Mouse (Mus musculus) intestine, embryonic 16.5 days (tissue): ENCODE results near the gene Glyat. TPM values are rescaled to one million over a fixed set of nuclear protein-coding genes. Genes with fewer than 3 reads are reported as not detected.
A peak's percentile ranks its signal among the peaks of the same experiment; 100 is the strongest.

Experiments
- ATAC-seq: fragments of 200-750 bp; cut with Nextera tagmentation; 2 replicates; pipeline ENCODE4 v1.8.0; 2017; ENCODE audit warnings: moderate TSS enrichment, moderate library complexity
- H3K27ac ChIP-seq: fragments of 300-500 bp; sonication (generic); 2 replicates; pipeline ENCODE4 v1.5.1; 2014; ENCODE audit warnings: mild to moderate bottlenecking, low read length
- H3K27me3 ChIP-seq: fragments of 300-500 bp; sonication (generic); replicated peaks from 2 replicates; pipeline ENCODE4 v1.6.1; 2014; ENCODE audit warnings: low read length, control low read depth, mixed read lengths; ENCODE audit not compliant: control insufficient read depth, insufficient read depth
- H3K36me3 ChIP-seq: fragments of 300-500 bp; sonication (generic); 2 replicates; pipeline ENCODE4 v1.6.1; 2014; ENCODE audit warnings: low read length, control low read depth; ENCODE audit not compliant: control insufficient read depth, insufficient read depth
- H3K4me1 ChIP-seq: fragments of 300-500 bp; sonication (generic); 2 replicates; pipeline ENCODE4 v1.6.1; 2014; ENCODE audit warnings: low read length, control low read depth, mixed read lengths; ENCODE audit not compliant: control insufficient read depth, insufficient read depth
- H3K4me2 ChIP-seq: fragments of 300-500 bp; sonication (generic); 2 replicates; pipeline ENCODE4 v1.6.1; 2014; ENCODE audit warnings: low read depth, low read length, control low read depth
- H3K4me3 ChIP-seq: fragments of 300-500 bp; sonication (generic); 2 replicates; pipeline ENCODE4 v1.5.1; 2014; ENCODE audit warnings: mild to moderate bottlenecking, low read length
- H3K9ac ChIP-seq: fragments of 300-500 bp; sonication (generic); 2 replicates; pipeline ENCODE4 v1.6.1; 2014; ENCODE audit warnings: low read depth, low read length
- H3K9me3 ChIP-seq: fragments of 300-500 bp; sonication (generic); 2 replicates; pipeline ENCODE4 v1.6.1; 2016; ENCODE audit warnings: low read length, control low read depth; ENCODE audit not compliant: control insufficient read depth
- WGBS: fragments of 180-500 bp; shearing (Covaris S2); extraction: QIAGEN DNeasy Blood & Tissue Kit; methylation state at CpG from one replicate; pipeline ENCODE4 v1.1.7; 2014; 5-methylcytosine and 5-hydroxymethylcytosine counted together
- polyA plus RNA-seq: library from polyadenylated mRNA; unstranded; fragments of >200 nt; fragmentation: Nextera tagmentation; extraction: Ambion mirVana; gene quantifications from 2 replicates; pipeline ENCODE4 v1.2.1, GENCODE M21; 2015

Glyat gene
- polyA plus RNA-seq: 0.62 and 0.64 TPM in 2 replicates

DNA sequence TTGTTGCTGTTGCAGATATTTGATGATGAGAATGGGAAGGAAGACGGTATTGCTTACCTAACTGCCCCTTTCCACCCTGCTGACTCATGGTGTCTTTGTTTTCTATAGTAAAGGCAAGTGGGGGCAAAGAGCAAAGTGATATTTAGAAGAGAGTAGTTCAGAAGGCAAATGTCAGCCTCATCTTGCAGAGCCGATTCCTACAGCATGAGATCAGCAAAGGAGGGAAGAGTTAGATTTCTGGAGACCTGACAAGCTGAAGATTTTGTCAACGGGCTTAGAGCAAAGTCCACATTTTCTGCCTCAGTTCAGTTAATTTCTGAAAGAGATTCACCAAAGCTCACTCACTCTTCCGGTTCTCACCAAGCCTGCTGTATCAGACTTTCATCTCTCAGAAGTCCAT lies at the start of gene Glyat:
Gene Glyat, plus strand, starts transcription at position 133 of the 400 bp plus-strand sequence.
- no peaks in the 10 kb centered on the region for H3K4me1 ChIP-seq
- no peak within 1 kb of the TSS for H3K9ac ChIP-seq
- H3K27ac ChIP-seq: no peak within 1 kb of the TSS
- no peaks in the 10 kb centered on the region for H3K27me3 ChIP-seq
- no peak within 1 kb of the TSS for H3K4me2 ChIP-seq
- no peaks in the 10 kb centered on the region for H3K9me3 ChIP-seq
- 61% methylated on average over 4 of the region's 4 CpGs for WGBS
- no peaks in the 10 kb centered on the region for H3K36me3 ChIP-seq
- no peak for ATAC-seq
- H3K4me3 ChIP-seq: no peak within 1 kb of the TSS

DNA sequence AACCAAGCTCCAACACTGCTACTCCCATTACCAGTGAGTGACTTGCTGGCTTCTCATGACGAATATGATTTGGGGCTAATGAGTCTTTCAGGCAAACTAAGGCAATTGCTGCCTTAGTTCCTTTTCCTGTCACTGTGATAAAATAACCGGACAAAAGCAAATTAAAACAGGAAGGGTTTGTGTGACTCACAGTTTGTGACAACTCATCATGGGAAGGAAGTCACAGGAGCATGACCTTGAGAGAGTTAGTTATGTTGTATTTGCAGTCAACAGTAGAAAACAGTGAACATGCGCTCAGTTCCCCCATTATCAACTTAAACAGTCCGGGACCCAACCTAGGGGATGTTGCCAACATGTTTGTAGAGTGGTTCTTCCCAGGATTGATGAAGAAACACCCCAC lies 47.8 kb upstream of the Glyat start:
- H3K4me3 ChIP-seq: no peak overlapping the region
- no peaks in the 10 kb centered on the region for H3K9me3 ChIP-seq
- H3K27me3 ChIP-seq: no peaks in the 10 kb centered on the region
- no peak overlapping the region for H3K27ac ChIP-seq
- no peak for ATAC-seq
- no peak overlapping the region for H3K9ac ChIP-seq
- H3K4me2 ChIP-seq: no peak overlapping the region
- WGBS: 70% methylated on average over 4 of the region's 4 CpGs
- H3K4me1 ChIP-seq: no peaks in the 10 kb centered on the region
- no peaks in the 10 kb centered on the region for H3K36me3 ChIP-seq

DNA sequence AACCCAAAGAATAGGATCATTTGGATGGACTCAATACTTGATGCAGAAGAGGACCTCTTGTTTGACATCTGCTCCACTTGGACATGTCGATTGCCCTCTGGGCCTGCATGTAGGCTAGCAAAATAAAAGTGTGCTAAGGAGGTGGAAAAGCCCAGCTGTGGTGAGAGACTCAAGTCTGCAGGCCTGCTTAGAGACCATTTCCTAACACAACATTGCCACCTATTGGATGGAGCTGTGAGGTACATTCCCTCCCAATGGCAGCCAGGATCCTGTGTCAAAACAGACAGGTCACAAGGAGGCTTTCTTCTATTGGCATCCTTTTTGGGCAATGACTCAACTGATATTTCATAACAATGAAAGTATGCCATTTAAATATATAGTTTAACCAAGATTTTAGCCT lies 41.2 kb upstream of the Glyat start:
- Histone ChIP-seq H3K27me3 (no peaks in the 10 kb centered on the region), H3K36me3 (no peaks in the 10 kb centered on the region), H3K27ac (no peak overlapping the region), H3K9me3 (no peaks in the 10 kb centered on the region), H3K4me2 (no peak overlapping the region), H3K4me1 (peaks cover 7% of the 10 kb centered on the region), H3K9ac (no peak overlapping the region), H3K4me3 (no peak overlapping the region)
- ATAC-seq: no peak; the same call in 1 of the 2 replicates
- WGBS: 0% methylated on average over 1 of the region's 1 CpGs

DNA sequence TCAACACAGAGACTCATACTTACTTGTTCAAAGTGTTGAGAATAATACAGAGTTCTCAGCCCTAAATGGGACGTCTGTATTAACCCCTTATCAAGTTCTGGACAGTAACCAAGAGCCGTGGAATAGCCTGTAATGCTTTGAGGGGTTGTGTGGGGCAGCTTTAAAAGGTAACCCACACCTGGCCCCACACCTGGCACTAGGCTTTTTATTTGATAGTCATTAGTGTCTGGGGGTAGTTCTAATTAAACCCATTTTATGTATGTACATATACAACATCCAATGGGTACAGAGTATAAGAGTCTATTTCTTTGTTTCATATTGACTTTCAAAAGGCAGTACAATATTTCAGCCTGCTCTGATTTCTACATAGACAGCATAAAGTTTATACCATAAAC lies 38.0 kb upstream of the Glyat start:
- peak overlapping the region; percentile 91; the same call in 1 of the 2 replicates for H3K4me2 ChIP-seq
- H3K4me3 ChIP-seq: peak overlapping the region; percentile 73; the same call in 1 of the 2 replicates
- no peak overlapping the region for H3K27ac ChIP-seq
- WGBS: 50% methylated on average over 2 of the region's 2 CpGs
- no peaks in the 10 kb centered on the region for H3K9me3 ChIP-seq
- H3K27me3 ChIP-seq: no peaks in the 10 kb centered on the region
- H3K4me1 ChIP-seq: peaks cover 10% of the 10 kb centered on the region
- H3K36me3 ChIP-seq: no peaks in the 10 kb centered on the region
- H3K9ac ChIP-seq: no peak overlapping the region
- ATAC-seq: no peak

DNA sequence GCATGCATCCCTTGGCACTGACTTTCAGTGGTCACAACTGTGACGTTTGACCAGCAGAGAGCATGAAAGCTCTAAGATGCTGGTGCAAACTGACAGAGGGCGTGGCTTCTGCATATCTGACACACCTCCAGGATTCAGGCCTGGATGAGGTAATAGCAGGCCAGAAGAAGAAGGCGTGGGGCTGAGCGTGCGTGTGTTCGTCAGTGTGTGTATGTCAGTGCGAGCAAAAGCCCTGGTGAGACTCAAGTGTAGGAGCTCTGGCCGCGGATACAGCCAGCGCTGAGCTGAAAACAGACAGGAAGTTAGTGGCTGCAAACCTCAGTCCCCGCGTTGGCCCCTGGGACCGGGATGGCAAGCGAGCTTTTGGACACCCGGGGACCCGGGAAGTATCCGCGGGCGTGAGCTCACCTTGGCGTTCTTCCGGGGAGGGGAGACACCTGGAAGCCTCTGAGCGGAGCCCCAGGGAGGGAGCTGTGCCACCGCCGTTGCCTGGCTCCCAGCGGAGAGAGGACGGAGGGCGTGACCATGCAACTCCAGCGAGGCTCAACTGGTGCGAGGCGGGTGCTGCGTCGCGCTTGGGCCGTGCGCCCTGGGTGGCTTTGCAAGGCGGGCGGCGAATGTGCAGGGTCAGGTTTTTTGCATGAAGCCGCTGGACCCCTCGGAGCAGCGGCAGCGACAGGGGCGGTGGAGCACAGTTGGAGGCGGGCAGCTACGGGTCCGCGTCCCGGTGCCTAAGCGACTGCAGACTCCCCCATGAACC lies 37.4 kb upstream of the Glyat start:
- ATAC-seq: peak; percentile 94
- peak overlapping the region; percentile 91 for H3K4me2 ChIP-seq
- H3K27ac ChIP-seq: peak overlapping the region; percentile 81
- peak overlapping the region; percentile 73 for H3K4me3 ChIP-seq
- peaks cover 10% of the 10 kb centered on the region for H3K4me1 ChIP-seq
- no peaks in the 10 kb centered on the region for H3K36me3 ChIP-seq
- no peaks in the 10 kb centered on the region for H3K27me3 ChIP-seq
- no peaks in the 10 kb centered on the region for H3K9me3 ChIP-seq
- WGBS: under 1% methylated on average over 49 of the region's 49 CpGs
- H3K9ac ChIP-seq: peak overlapping the region; percentile 84

DNA sequence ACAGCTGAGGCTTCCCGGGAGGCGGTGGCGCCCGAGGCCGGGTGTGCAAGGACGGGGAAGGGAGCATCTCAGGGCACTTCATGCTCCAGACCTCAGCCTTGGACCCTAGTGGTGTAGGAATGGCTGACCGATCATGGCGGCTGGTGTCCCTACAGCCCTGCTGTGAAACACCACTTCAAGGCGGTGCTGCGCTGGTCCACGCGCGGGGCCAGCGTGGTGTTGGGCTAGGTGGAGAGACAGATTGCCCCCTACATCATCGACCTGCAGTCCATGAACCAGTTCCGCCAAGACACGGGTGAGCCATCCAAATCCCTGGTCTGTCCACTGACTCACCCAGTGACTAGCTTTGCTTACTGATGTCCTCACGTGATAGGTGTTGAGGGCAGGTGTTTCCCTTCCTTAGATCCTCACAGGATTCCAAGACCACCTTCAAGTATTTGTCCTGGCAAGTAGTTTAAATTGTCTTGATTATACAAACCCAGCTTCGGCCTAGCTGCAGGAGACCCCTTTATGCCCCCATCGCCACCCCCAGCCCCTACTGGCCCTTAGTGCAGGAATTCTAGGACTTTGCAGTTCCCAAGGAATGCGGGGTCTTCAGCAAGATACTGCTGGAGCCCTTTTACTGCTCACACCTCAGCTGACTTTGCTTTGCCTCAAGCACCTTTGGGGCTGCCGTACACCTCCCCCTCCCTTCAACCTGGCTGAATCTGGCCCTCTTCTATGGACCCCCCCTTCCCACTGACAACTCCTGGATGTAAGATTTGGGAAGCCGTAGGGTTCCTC lies 36.6 kb upstream of the Glyat start:
- peak overlapping the region; percentile 73 for H3K4me3 ChIP-seq
- peak overlapping the region; percentile 91 for H3K4me2 ChIP-seq
- peak overlapping the region; percentile 81 for H3K27ac ChIP-seq
- H3K9me3 ChIP-seq: no peaks in the 10 kb centered on the region
- peaks cover 10% of the 10 kb centered on the region for H3K4me1 ChIP-seq
- WGBS: 14% methylated on average over 22 of the region's 23 CpGs
- peak overlapping the region; percentile 84 for H3K9ac ChIP-seq
- peak; percentile 58 for ATAC-seq
- H3K36me3 ChIP-seq: no peaks in the 10 kb centered on the region
- no peaks in the 10 kb centered on the region for H3K27me3 ChIP-seq

DNA sequence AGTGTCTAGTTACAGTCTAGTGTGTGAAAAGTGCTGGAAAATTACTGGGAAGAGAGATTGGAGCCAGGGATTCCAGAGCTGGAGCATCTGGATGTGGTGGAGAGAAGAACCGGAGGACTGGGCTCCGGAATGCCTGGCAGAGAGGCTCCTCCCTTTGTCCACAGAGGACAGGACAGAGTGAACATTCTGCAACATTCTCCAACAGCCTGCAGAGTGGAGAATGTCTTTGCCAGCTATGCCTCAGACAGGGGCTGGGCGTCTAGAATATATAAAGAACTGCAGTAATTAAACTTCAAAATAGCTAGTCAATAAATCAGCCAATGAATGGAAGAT lies 36.1 kb upstream of the Glyat start:
- Histone ChIP-seq H3K9me3 (no peaks in the 10 kb centered on the region), H3K4me1 (peaks cover 10% of the 10 kb centered on the region), H3K9ac (peak overlapping the region; percentile 84), H3K36me3 (no peaks in the 10 kb centered on the region), H3K4me2 (peak overlapping the region; percentile 91), H3K27ac (no peak overlapping the region), H3K4me3 (peak overlapping the region; percentile 73), H3K27me3 (no peaks in the 10 kb centered on the region)
- 47% methylated on average over 3 of the region's 3 CpGs for WGBS
- no peak for ATAC-seq

DNA sequence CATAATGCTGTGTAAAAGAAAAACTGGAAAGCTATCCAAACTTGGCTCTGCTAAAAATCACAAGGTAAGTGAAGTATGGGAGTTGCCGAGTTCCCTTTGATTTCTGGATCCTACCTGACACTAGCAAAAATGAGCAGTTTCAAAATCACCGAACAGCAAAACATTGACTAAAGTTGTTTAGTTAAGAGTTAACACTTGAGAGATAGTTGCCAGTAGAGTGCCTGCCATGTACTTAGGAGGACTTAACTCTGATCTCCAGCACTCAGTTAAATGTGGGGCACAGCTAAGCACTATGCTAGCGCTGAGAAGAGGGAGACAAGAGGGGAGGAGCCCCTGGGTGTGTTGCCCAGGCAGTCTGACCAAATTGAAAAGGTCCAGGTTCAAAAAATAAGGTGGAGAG lies 34.4 kb upstream of the Glyat start:
- 58% methylated on average over 3 of the region's 3 CpGs for WGBS
- no peak overlapping the region for H3K27ac ChIP-seq
- no peak for ATAC-seq
- H3K4me1 ChIP-seq: peaks cover 10% of the 10 kb centered on the region
- no peak overlapping the region for H3K4me3 ChIP-seq
- no peaks in the 10 kb centered on the region for H3K9me3 ChIP-seq
- H3K27me3 ChIP-seq: no peaks in the 10 kb centered on the region
- no peak overlapping the region for H3K9ac ChIP-seq
- H3K4me2 ChIP-seq: no peak overlapping the region
- H3K36me3 ChIP-seq: no peaks in the 10 kb centered on the region

DNA sequence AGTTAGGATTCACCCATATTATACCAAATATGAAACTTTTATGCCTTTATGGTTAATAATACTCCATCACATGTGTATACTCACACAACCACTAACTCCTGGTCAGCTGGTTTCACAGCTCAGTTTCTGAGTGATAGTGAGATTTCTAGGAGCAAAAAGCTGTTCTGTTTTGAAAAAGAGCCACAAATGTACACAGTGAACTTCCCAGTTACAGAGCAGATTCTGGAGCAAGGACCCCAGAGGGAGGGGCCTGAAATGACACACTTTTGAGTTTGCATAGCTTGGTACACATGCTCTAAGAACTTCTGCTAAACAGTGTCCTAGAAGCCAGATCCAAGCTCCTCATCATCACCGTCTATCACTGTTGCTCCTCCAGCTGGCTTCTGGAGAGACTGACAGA lies 33.4 kb upstream of the Glyat start, which contains the start of gene Gm4952:
Gene Gm4952, plus strand, starts transcription at position 301 of the 400 bp plus-strand sequence.
- Histone ChIP-seq H3K9me3 (no peaks in the 10 kb centered on the region), H3K27me3 (no peaks in the 10 kb centered on the region), H3K4me3 (no peak within 1 kb of the TSS), H3K4me1 (peaks cover 10% of the 10 kb centered on the region), H3K36me3 (no peaks in the 10 kb centered on the region), H3K27ac (no peak within 1 kb of the TSS), H3K9ac (no peak within 1 kb of the TSS), H3K4me2 (no peak within 1 kb of the TSS)
- 63% methylated on average over 1 of the region's 1 CpGs for WGBS
- no peak for ATAC-seq
